Mouse (Mus musculus) erythroblast, embryonic 14.5 days (primary cell): ENCODE results near the gene Rora.

Experiments
- GATA1 ChIP-seq: IDR thresholded peaks from 2 replicates; pipeline ENCODE4 v1.6.1; 2012; ENCODE audit warnings: low read length, inconsistent platforms, mixed read lengths
- TAL1 ChIP-seq: IDR thresholded peaks from 3 replicates; pipeline ENCODE4 v1.6.1; 2012; ENCODE audit warnings: low read length, inconsistent platforms, mixed read lengths

GRCm38 (mm10) chr9:68787665-68788064, 134.1 kb downstream of the Rora start:
- TF ChIP-seq GATA1 (no peak), TAL1 (no peak)
